Mouse (Mus musculus): ENCODE measurements at regions not wholly inside any gene's neighbourhood (a gene's known extent, or its start where the extent isn't known, plus 50 kb on each side); places are given as distances from the start of the nearest gene placed in this dataset.

DNA sequence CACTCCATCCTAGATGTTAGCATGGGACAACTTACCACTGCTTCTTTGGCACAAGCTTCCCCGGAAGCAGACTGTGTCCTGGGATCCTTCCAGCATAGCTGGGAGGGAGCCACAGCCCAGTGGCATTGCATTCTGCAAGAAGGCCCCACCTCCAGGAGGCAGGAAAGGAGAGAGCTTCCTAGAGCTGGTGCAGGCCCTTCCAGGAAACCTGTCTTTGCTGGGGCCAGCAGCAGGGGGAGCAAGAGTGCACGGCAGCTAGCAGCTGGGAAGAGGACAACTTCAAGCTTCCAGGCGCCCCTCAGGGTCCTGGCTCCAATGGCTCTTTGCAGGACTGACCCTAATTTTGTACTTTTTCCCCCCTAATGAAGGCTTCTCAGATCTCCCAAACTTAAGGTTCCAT, 115.4 kb upstream of the Sorcs3 start:
- peak; percentile 40 for DNase-seq (ENCODE audit: low read depth)

GRCm38 (mm10) chr19:48097363-48097762, 108.5 kb upstream of the Sorcs3 start:
- no peak for DNase-seq (ENCODE audit: low read depth)

- peak; percentile 9 for DNase-seq (ENCODE audit: low read depth)
Measured at GRCm38 (mm10) chr19:48097942-48098596, 107.8 kb upstream of the Sorcs3 start.

- no peak for DNase-seq (ENCODE audit: low read depth)
Measured at GRCm38 (mm10) chr19:48100991-48101390, 104.8 kb upstream of the Sorcs3 start.

DNA sequence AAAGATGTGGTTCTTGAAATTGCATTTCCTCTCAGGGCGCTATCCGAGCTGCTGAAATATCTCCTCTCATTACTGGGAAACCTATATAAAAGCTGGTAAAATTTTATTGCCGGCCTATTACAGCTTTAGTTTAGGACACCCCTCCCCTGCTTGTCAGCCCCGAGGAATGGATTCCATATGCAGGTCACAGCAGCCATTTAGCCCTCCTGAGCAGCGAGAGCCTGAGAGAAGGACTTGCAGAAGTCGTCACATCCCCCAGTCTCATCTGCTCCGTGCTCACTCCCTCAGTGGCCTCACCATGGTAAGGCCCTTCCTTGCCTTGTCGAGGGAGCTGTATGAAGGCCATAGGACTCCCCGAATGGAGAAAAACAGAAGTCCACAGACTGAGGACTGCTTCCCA, 90.7 kb upstream of the Sorcs3 start:
- DNase-seq (ENCODE audit: low read depth) = no peak

DNA sequence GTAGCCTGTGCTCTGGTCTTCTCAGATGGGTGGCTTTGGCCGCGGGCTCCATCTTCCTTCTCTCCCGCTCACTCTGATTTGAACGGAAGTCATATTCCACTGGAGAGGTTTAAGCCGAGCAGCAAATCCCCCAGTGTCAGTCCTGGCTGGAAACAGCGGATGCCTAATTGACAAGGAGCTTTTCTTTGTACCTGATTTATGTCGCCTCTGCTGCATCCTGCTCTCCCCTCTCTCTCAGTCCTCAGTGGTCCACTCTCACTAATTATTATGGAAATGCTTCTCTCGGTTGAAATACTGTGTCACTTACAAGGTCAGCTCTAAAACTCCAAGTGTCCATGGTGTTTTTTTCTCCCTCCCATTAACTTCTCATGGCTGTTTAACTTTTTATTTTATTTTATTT, 90.1 kb upstream of the Sorcs3 start:
- no peak for DNase-seq (ENCODE audit: low read depth)

DNA sequence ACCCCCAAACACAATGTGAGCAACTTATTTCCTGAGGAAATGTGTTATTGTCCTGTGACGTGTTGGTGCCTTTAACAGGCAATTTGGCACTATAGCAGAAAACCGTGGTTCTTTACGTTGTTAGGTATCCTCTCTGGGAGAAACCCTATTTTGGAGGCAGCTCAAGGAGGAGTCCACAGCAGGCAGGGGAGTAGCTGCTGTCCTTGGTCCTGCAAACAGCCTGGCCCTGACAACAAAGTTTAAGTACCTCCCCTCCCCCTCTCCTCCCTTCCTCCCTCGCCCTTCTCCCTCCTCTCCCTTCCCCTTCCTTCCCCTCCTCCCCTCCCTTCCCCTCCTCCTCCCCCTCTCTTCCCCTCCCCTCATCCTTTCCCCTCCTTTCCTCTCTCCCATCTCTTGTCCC, 89.1 kb upstream of the Sorcs3 start:
- no peak for DNase-seq (ENCODE audit: low read depth)

DNA sequence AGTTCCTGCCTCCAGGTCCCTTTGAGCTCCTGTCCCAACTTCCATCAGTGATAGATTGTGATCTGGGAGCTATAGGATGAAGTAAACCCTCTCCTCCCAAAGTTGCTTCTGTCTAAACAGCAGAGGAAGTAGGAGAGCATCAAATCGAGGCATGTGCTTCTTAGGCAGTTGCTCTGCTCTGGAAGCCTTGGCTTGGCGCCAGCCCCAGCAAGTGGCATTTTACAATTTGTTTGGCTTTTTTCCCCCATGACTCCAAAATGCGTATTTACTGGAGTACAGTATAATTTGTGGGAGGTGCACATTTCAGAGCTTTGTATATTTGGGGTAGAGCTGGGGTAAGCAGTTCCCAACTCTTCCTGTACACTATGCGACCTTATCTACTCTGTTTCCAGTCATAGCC, 88.2 kb upstream of the Sorcs3 start:
- DNase-seq (ENCODE audit: low read depth) = no peak

DNA sequence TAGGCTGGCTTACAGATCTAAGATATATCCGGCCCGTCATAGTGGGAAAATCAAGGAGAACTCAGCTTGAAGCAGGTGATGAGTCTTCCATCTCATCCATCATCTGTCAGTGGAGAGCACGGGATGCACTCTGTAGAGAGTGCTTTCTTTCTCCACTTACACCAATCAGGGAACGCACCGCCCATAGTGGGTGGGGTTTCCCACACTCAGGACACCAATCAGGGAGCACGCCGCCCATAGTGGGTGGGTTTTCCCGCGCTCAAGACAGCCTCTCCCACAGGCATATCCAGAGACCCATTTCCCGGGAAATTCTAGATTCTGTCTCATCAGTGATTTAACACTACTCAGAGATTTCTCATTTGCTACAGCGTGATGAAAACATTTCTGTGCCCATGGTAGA, 83.5 kb upstream of the Sorcs3 start:
- DNase-seq (ENCODE audit: low read depth) = no peak

DNA sequence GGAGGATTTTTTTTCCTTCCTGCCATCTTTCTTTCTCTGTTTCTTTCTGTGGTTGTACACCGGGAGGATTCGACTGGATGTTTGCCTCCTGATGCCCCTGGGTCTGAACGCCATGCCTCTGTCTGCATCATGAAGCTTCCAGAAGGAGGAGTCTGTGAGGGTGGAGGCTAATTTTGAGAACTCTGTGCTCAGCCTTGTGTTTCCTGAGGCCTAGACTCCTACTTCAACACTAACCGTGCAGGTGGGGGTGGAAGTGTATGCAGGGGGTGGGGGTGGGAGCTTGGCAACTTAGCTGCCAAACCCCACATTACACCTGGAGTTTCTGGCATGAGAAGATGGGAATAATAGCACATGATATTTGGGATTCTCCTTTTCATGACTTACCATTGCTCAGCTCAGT, 82.0 kb upstream of the Sorcs3 start:
- no peak for DNase-seq (ENCODE audit: low read depth)

GRCm38 (mm10) chr19:48125731-48126130, 80.1 kb upstream of the Sorcs3 start:
- no peak for DNase-seq (ENCODE audit: low read depth)

GRCm38 (mm10) chr19:48128089-48128488, 77.7 kb upstream of the Sorcs3 start:
- no peak for DNase-seq (ENCODE audit: low read depth)

GRCm38 (mm10) chr19:48136231-48136630, 69.6 kb upstream of the Sorcs3 start:
- no peak for DNase-seq (ENCODE audit: low read depth)

GRCm38 (mm10) chr19:48144129-48144528, 61.7 kb upstream of the Sorcs3 start:
- peak; percentile 64 for DNase-seq (ENCODE audit: low read depth)

Measured in NIH3T3 (cell line).